Mouse (Mus musculus): ENCODE measurements around the gene Zfp958. TPM values are rescaled to one million over a fixed set of nuclear protein-coding genes. Genes with fewer than 3 reads are reported as not detected.

Zfp958 gene
- polyA plus RNA-seq (2012; rRNA removed; ENCODE audit: low replicate concordance), result 0.99 and 2.1 TPM in 2 replicates

GRCm38 (mm10) chr8:4612932-4613853, at the start of gene Zfp958:
Gene Zfp958, plus strand, starts transcription at chr8:4613167.

Other genes starting within 250 kb of the Zfp958 start
- 73.1 and 75.8 TPM in 2 replicates for gene Cers4, start 120.1 kb upstream of the Zfp958 start, polyA plus RNA-seq (2012; rRNA removed; ENCODE audit: low replicate concordance)
- gene Shcbp1, start 166.4 kb downstream of the Zfp958 start, polyA plus RNA-seq (2012; rRNA removed; ENCODE audit: low replicate concordance), result 0.27 and 1.9 TPM in 2 replicates

Data from subcutaneous adipose tissue, adult 2 months (tissue).